Mouse (Mus musculus) midbrain, embryonic 13.5 days (tissue): ENCODE measurements around the gene Nbea. TPM values are rescaled to one million over a fixed set of nuclear protein-coding genes. Genes with fewer than 3 reads are reported as not detected.

ENCODE experiments used
- ATAC-seq: fragments of 200-750 bp; cut with Nextera tagmentation; 2 replicates; pipeline ENCODE4 v1.8.0; 2017; ENCODE audit warnings: mild to moderate bottlenecking, moderate TSS enrichment, moderate library complexity
- H3K27ac ChIP-seq: fragments of 300-500 bp; sonication (generic); 2 replicates; pipeline ENCODE4 v1.5.1; 2015; ENCODE audit warnings: inconsistent platforms, mild to moderate bottlenecking, moderate library complexity
- H3K27me3 ChIP-seq: fragments of 300-500 bp; sonication (generic); 2 replicates; pipeline ENCODE4 v1.6.1; 2015; ENCODE audit warnings: mild to moderate bottlenecking, inconsistent platforms
- H3K36me3 ChIP-seq: fragments of 300-500 bp; sonication (generic); 2 replicates; pipeline ENCODE4 v1.6.1; 2015; ENCODE audit warnings: mild to moderate bottlenecking, inconsistent platforms
- H3K4me1 ChIP-seq: fragments of 300-500 bp; sonication (generic); replicated peaks from 2 replicates; pipeline ENCODE4 v1.6.1; 2015; ENCODE audit warnings: inconsistent platforms
- H3K4me2 ChIP-seq: fragments of 300-500 bp; sonication (generic); replicated peaks from 2 replicates; pipeline ENCODE4 v1.6.1; 2015; ENCODE audit warnings: moderate library complexity, mild to moderate bottlenecking, inconsistent platforms
- H3K4me3 ChIP-seq: fragments of 300-500 bp; sonication (generic); replicated peaks from 2 replicates; pipeline ENCODE4 v1.5.1; 2015; ENCODE audit warnings: mild to moderate bottlenecking, inconsistent platforms
- H3K9ac ChIP-seq: fragments of 300-500 bp; sonication (generic); replicated peaks from 2 replicates; pipeline ENCODE4 v1.6.1; 2015; ENCODE audit warnings: mild to moderate bottlenecking, inconsistent platforms
- H3K9me3 ChIP-seq: fragments of 300-500 bp; sonication (generic); 2 replicates; pipeline ENCODE4 v1.6.1; 2016; ENCODE audit warnings: mild to moderate bottlenecking, inconsistent platforms
- WGBS: fragments of 180-500 bp; shearing (Covaris S2); methylation state at CpG from one replicate; pipeline ENCODE4 v1.1.7; 2015; 5-methylcytosine and 5-hydroxymethylcytosine counted together
- polyA plus RNA-seq: library from polyadenylated mRNA; unstranded; fragments of >200 nt; fragmentation: Nextera tagmentation; extraction: Ambion mirVana; gene quantifications from 2 replicates; pipeline ENCODE4 v1.2.1, GENCODE M21; 2015

The Nbea gene
- polyA plus RNA-seq, 1 experiment from 2014 or later, result 53.0 TPM

- Histone ChIP-seq H3K9me3 (no peaks in the 10 kb centered on the region), H3K36me3 (peaks cover 6% of the 10 kb centered on the region; the same call in 1 of the 2 replicates), H3K27me3 (no peaks in the 10 kb centered on the region), H3K27ac (no peak overlapping the region), H3K9ac (no peak overlapping the region), H3K4me2 (no peak overlapping the region), H3K4me1 (peaks cover 10% of the 10 kb centered on the region; the same call in 1 of the 2 replicates), H3K4me3 (no peak overlapping the region)
- ATAC-seq, result no peak
- WGBS, result 94% methylated on average over 2 of the region's 2 CpGs
Observed at GRCm38 (mm10) chr3:55818082-55818481, 365.4 kb downstream of the Nbea start.

- Histone ChIP-seq H3K27me3 (no peaks in the 10 kb centered on the region), H3K9me3 (no peaks in the 10 kb centered on the region), H3K4me3 (no peak overlapping the region), H3K4me2 (no peak overlapping the region), H3K4me1 (peaks cover 16% of the 10 kb centered on the region), H3K36me3 (peaks cover 6% of the 10 kb centered on the region; the same call in 1 of the 2 replicates), H3K27ac (peak overlapping the region; percentile 53; the same call in 1 of the 2 replicates), H3K9ac (no peak overlapping the region)
- 90% methylated on average over 6 of the region's 6 CpGs for WGBS
- no peak for ATAC-seq
Observed at GRCm38 (mm10) chr3:55816638-55817375, 366.7 kb downstream of the Nbea start.

GRCm38 (mm10) chr3:55816096-55816495 is 367.4 kb downstream of the Nbea start:
- ATAC-seq, result no peak
- Histone ChIP-seq H3K9me3 (no peaks in the 10 kb centered on the region), H3K4me2 (no peak overlapping the region), H3K27ac (no peak overlapping the region), H3K36me3 (peaks cover 6% of the 10 kb centered on the region; the same call in 1 of the 2 replicates), H3K4me3 (no peak overlapping the region), H3K27me3 (no peaks in the 10 kb centered on the region), H3K4me1 (peaks cover 16% of the 10 kb centered on the region), H3K9ac (no peak overlapping the region)
- 70% methylated on average over 5 of the region's 5 CpGs for WGBS

- H3K36me3 ChIP-seq, result peaks cover 6% of the 10 kb centered on the region; the same call in 1 of the 2 replicates
- no peak overlapping the region for H3K4me3 ChIP-seq
- peak; percentile 70 for ATAC-seq
- peaks cover 12% of the 10 kb centered on the region for H3K4me1 ChIP-seq
- no peaks in the 10 kb centered on the region for H3K27me3 ChIP-seq
- WGBS, result 62% methylated on average over 5 of the region's 5 CpGs
- no peak overlapping the region for H3K4me2 ChIP-seq
- H3K9me3 ChIP-seq, result no peaks in the 10 kb centered on the region
- no peak overlapping the region for H3K9ac ChIP-seq
- H3K27ac ChIP-seq, result peak overlapping the region; percentile 11; the same call in 1 of the 2 replicates
Observed at GRCm38 (mm10) chr3:55814993-55815625, 368.4 kb downstream of the Nbea start.

GRCm38 (mm10) chr3:55794768-55795167 is 388.7 kb downstream of the Nbea start:
- no peak overlapping the region for H3K9ac ChIP-seq
- 0 out of 2 replicates have a peak, but pooled peaks cover 4% of the 10 kb centered on the region for H3K27me3 ChIP-seq
- no peaks in the 10 kb centered on the region for H3K36me3 ChIP-seq
- H3K9me3 ChIP-seq, result no peaks in the 10 kb centered on the region
- ATAC-seq, result no peak
- WGBS, result 66% methylated on average over 2 of the region's 2 CpGs
- H3K4me1 ChIP-seq, result peaks cover 19% of the 10 kb centered on the region
- no peak overlapping the region for H3K4me2 ChIP-seq
- no peak overlapping the region for H3K27ac ChIP-seq
- H3K4me3 ChIP-seq, result no peak overlapping the region

- H3K4me3 ChIP-seq, result no peak overlapping the region
- no peaks in the 10 kb centered on the region for H3K36me3 ChIP-seq
- H3K9me3 ChIP-seq, result no peaks in the 10 kb centered on the region
- 0 out of 2 replicates have a peak, but pooled peaks cover 6% of the 10 kb centered on the region for H3K27me3 ChIP-seq
- WGBS, result 55% methylated on average over 7 of the region's 7 CpGs
- H3K4me2 ChIP-seq, result no peak overlapping the region
- ATAC-seq, result no peak
- H3K4me1 ChIP-seq, result peaks cover 27% of the 10 kb centered on the region
- no peak overlapping the region for H3K9ac ChIP-seq
- peak overlapping the region; percentile 53 for H3K27ac ChIP-seq
Observed at GRCm38 (mm10) chr3:55793842-55794575, 389.5 kb downstream of the Nbea start.

- H3K27me3 ChIP-seq, result 0 out of 2 replicates have a peak, but pooled peaks cover 6% of the 10 kb centered on the region
- H3K4me2 ChIP-seq, result no peak overlapping the region
- no peak overlapping the region for H3K4me3 ChIP-seq
- H3K9ac ChIP-seq, result no peak overlapping the region
- ATAC-seq, result no peak
- H3K36me3 ChIP-seq, result no peaks in the 10 kb centered on the region
- H3K27ac ChIP-seq, result no peak overlapping the region
- H3K9me3 ChIP-seq, result no peaks in the 10 kb centered on the region
- peaks cover 36% of the 10 kb centered on the region for H3K4me1 ChIP-seq
- 79% methylated on average over 5 of the region's 5 CpGs for WGBS
Observed at GRCm38 (mm10) chr3:55792251-55792650, 391.2 kb downstream of the Nbea start.

- Histone ChIP-seq H3K27me3 (peaks cover 15% of the 10 kb centered on the region), H3K4me2 (no peak overlapping the region), H3K4me3 (no peak overlapping the region), H3K36me3 (no peaks in the 10 kb centered on the region), H3K9me3 (no peaks in the 10 kb centered on the region), H3K4me1 (peaks cover 37% of the 10 kb centered on the region), H3K9ac (no peak overlapping the region), H3K27ac (no peak overlapping the region)
- ATAC-seq, result no peak
- WGBS, result 82% methylated on average over 4 of the region's 4 CpGs
Observed at GRCm38 (mm10) chr3:55790609-55791008, 392.9 kb downstream of the Nbea start.

GRCm38 (mm10) chr3:55789856-55790255 is 393.6 kb downstream of the Nbea start:
- ATAC-seq, result 0 out of 2 replicates have a peak, but pooled peaks have one; percentile 32
- 22% methylated on average over 2 of the region's 2 CpGs for WGBS
- Histone ChIP-seq H3K27ac (peak overlapping the region; percentile 81), H3K36me3 (no peaks in the 10 kb centered on the region), H3K4me3 (no peak overlapping the region), H3K9me3 (no peaks in the 10 kb centered on the region), H3K27me3 (peaks cover 17% of the 10 kb centered on the region), H3K4me1 (peaks cover 37% of the 10 kb centered on the region), H3K9ac (no peak overlapping the region), H3K4me2 (no peak overlapping the region)

GRCm38 (mm10) chr3:55788621-55789201 is 394.8 kb downstream of the Nbea start:
- Histone ChIP-seq H3K4me2 (peak overlapping the region; percentile 34), H3K4me1 (peaks cover 31% of the 10 kb centered on the region), H3K4me3 (no peak overlapping the region), H3K27me3 (peaks cover 23% of the 10 kb centered on the region), H3K9me3 (no peaks in the 10 kb centered on the region), H3K9ac (no peak overlapping the region), H3K27ac (peak overlapping the region; percentile 81), H3K36me3 (no peaks in the 10 kb centered on the region)
- no peak for ATAC-seq
- WGBS, result 4% methylated on average over 5 of the region's 5 CpGs

- Histone ChIP-seq H3K4me1 (peaks cover 33% of the 10 kb centered on the region), H3K9me3 (no peaks in the 10 kb centered on the region), H3K4me2 (peak overlapping the region; percentile 73), H3K9ac (peak overlapping the region; percentile 90), H3K36me3 (no peaks in the 10 kb centered on the region), H3K4me3 (peak overlapping the region; percentile 50), H3K27me3 (peaks cover 28% of the 10 kb centered on the region), H3K27ac (peak overlapping the region; percentile 99)
- no peak for ATAC-seq
- WGBS, result 7% methylated on average over 4 of the region's 4 CpGs
Observed at GRCm38 (mm10) chr3:55788214-55788586, 395.3 kb downstream of the Nbea start.
